Comparison of ENCODE assay signal across 13 mouse cellular contexts in genomic region chr11:113520373-113520772, GRCm38 (mm10).
A peak's percentile ranks its signal among the peaks of the same experiment; 100 is the strongest.
DNase-seq lines count a peak whose midpoint lies in the region; ATAC-seq and TF ChIP-seq lines count a peak whose summit lies in the region.
"Had no signal": no experiment of that assay in that cellular context is flagged by ENCODE, and none has a peak within 500 bp of the region (broad histone marks: within the 10 kb centered on the region; RNA-seq: fewer than 3 reads in every experiment).

No protein-coding gene starts in this region.

- H3K4me3 ChIP-seq in hindbrain, embryonic 10.5 days: no peak overlapping the region
- no peak overlapping the region for H3K4me3 ChIP-seq in hindbrain, embryonic 11.5 days (ENCODE audit: low read depth, low read length)
- no peak overlapping the region for H3K4me3 ChIP-seq in hindbrain, postnatal 0 days (ENCODE audit: low read length)
- H3K4me3 ChIP-seq in intestine, postnatal 0 days (ENCODE audit: low read depth, low read length): no peak overlapping the region
- H3K4me3 ChIP-seq: stomach, embryonic 15.5 days had no signal

- WGBS in hindbrain, embryonic 10.5 days: 69% methylated on average over 8 of the region's 8 CpGs
- WGBS in hindbrain, embryonic 11.5 days: 72% methylated on average over 8 of the region's 8 CpGs
- WGBS in hindbrain, postnatal 0 days: 22% methylated on average over 8 of the region's 8 CpGs
- 74% methylated on average over 8 of the region's 8 CpGs for WGBS in intestine, postnatal 0 days

- no peaks in the 10 kb centered on the region for H3K9me3 ChIP-seq in hindbrain, embryonic 10.5 days
- no peaks in the 10 kb centered on the region for H3K9me3 ChIP-seq in hindbrain, embryonic 11.5 days (ENCODE audit: control insufficient read depth, low read length)
- no peaks in the 10 kb centered on the region for H3K9me3 ChIP-seq in hindbrain, postnatal 0 days (ENCODE audit: low read length)
- H3K9me3 ChIP-seq in intestine, postnatal 0 days (ENCODE audit: control insufficient read depth): no peaks in the 10 kb centered on the region
- H3K9me3 ChIP-seq: stomach, embryonic 15.5 days had no signal

- H3K4me2 ChIP-seq in hindbrain, embryonic 11.5 days (replicated peaks; ENCODE audit: low read depth, low read length): no peak overlapping the region
- H3K4me2 ChIP-seq in hindbrain, postnatal 0 days (ENCODE audit: low read depth, low read length): no peak overlapping the region
- H3K4me2 ChIP-seq in intestine, postnatal 0 days (replicated peaks; ENCODE audit: low read depth): no peak overlapping the region
- H3K4me2 ChIP-seq: heart, embryonic 11.5 days; stomach, embryonic 15.5 days had no signal

- no peak overlapping the region for H3K9ac ChIP-seq in hindbrain, embryonic 11.5 days (ENCODE audit: low read depth, low read length)
- H3K9ac ChIP-seq in hindbrain, postnatal 0 days (replicated peaks; ENCODE audit: low read length): no peak overlapping the region
- no peak overlapping the region for H3K9ac ChIP-seq in intestine, postnatal 0 days (ENCODE audit: low read depth, low read length)
- H3K9ac ChIP-seq: stomach, embryonic 15.5 days had no signal

- H3K27ac ChIP-seq in hindbrain, embryonic 10.5 days: peak overlapping the region; percentile 70
- H3K27ac ChIP-seq in hindbrain, embryonic 11.5 days (ENCODE audit: low read depth, low read length): no peak overlapping the region
- H3K27ac ChIP-seq in hindbrain, postnatal 0 days: peak overlapping the region; percentile 73
- H3K27ac ChIP-seq in intestine, postnatal 0 days (ENCODE audit: low read depth, low read length): no peak overlapping the region
- H3K27ac ChIP-seq: stomach, embryonic 15.5 days had no signal

- no peak for DNase-seq in hindbrain, embryonic 10.5 days (ENCODE audit: low spot score)
- DNase-seq in hindbrain, embryonic 11.5 days (ENCODE audit: low spot score): no peak
- DNase-seq in thymus, postnatal 0 days (ENCODE audit: low spot score): peak; percentile 16
- DNase-seq in thymus, postnatal 10 days (ENCODE audit: low spot score in 2 of 2): no peak
- no peak for DNase-seq in hindbrain, postnatal 0 days (ENCODE audit: low spot score)
- no peak for DNase-seq in urinary bladder, postnatal 25 days (ENCODE audit: low spot score)
- DNase-seq: kidney, adult 11 months; liver had no signal

- peaks cover 60% of the 10 kb centered on the region for H3K4me1 ChIP-seq in hindbrain, embryonic 10.5 days (replicated peaks)
- H3K4me1 ChIP-seq in hindbrain, embryonic 11.5 days (replicated peaks; ENCODE audit: control insufficient read depth, insufficient read depth, low read length): 0 out of 2 replicates have a peak, but pooled peaks cover 3% of the 10 kb centered on the region
- H3K4me1 ChIP-seq in hindbrain, postnatal 0 days (ENCODE audit: insufficient read depth, low read length): peaks cover 6% of the 10 kb centered on the region
- no peaks in the 10 kb centered on the region for H3K4me1 ChIP-seq in intestine, postnatal 0 days (replicated peaks; ENCODE audit: control insufficient read depth, insufficient read depth, low read length)

- no peaks in the 10 kb centered on the region for H3K27me3 ChIP-seq in hindbrain, embryonic 10.5 days (ENCODE audit: insufficient read depth, poor library complexity, severe bottlenecking)
- H3K27me3 ChIP-seq in hindbrain, embryonic 11.5 days (ENCODE audit: control insufficient read depth, insufficient read depth, low read length): no peaks in the 10 kb centered on the region
- no peaks in the 10 kb centered on the region for H3K27me3 ChIP-seq in hindbrain, postnatal 0 days (ENCODE audit: insufficient read depth, low read length)
- H3K27me3 ChIP-seq in intestine, postnatal 0 days (replicated peaks; ENCODE audit: control insufficient read depth, insufficient read depth, low read length): no peaks in the 10 kb centered on the region
- H3K27me3 ChIP-seq: stomach, embryonic 15.5 days had no signal

- ATAC-seq in hindbrain, embryonic 11.5 days (ENCODE audit: low FRiP score): no peak
- ATAC-seq in hindbrain, postnatal 0 days: peak; percentile 13; the same call in 1 of the 2 replicates
- no peak for ATAC-seq in monocyte, adult 5-6 weeks (replicated peaks; ENCODE audit: insufficient number of reproducible peaks, low FRiP score, low TSS enrichment, poor library complexity, severe bottlenecking)
- ATAC-seq in intestine, postnatal 0 days: no peak
- ATAC-seq: lung, postnatal 0 days had no signal

- no peak for TF ChIP-seq CTCF in hindbrain, postnatal 0 days (IDR thresholded peaks at IDR 0.05; ENCODE audit: low read depth)
- no peak for TF ChIP-seq CTCF in intestine, postnatal 0 days (IDR thresholded peaks at IDR 0.05; ENCODE audit: low read depth)

- no peaks in the 10 kb centered on the region for H3K36me3 ChIP-seq in hindbrain, embryonic 10.5 days
- no peaks in the 10 kb centered on the region for H3K36me3 ChIP-seq in hindbrain, embryonic 11.5 days (ENCODE audit: control insufficient read depth, insufficient read depth, low read length)
- no peaks in the 10 kb centered on the region for H3K36me3 ChIP-seq in hindbrain, postnatal 0 days (ENCODE audit: insufficient read depth, low read length)
- H3K36me3 ChIP-seq in intestine, postnatal 0 days (ENCODE audit: control insufficient read depth, insufficient read depth): no peaks in the 10 kb centered on the region
- H3K36me3 ChIP-seq: stomach, embryonic 15.5 days had no signal

Comparison
In these comparisons a context has a peak if more than half of its experiments do, and no peak if none do; other contexts are left out.
1. H3K27ac ChIP-seq: peak in hindbrain, embryonic 10.5 days (single experiment) and hindbrain, postnatal 0 days (single experiment); none in hindbrain, embryonic 11.5 days (single experiment) and intestine, postnatal 0 days (single experiment).